Mouse (Mus musculus) cerebellum, postnatal 14 days (tissue): Measurements from ENCODE around the gene Amz1.

ENCODE experiments used
- DNase-seq, 2 experiments: peaks; one replicate each; pipeline ENCODE4 v3.0.0; 2021; ENCODE audit warnings: mixed read lengths in 2 of 2

Amz1 gene

GRCm38 (mm10) chr5:140726062-140726839 lies 2.3 kb downstream of the Amz1 start:
- peak; percentile 42 to 58 for DNase-seq

DNA sequence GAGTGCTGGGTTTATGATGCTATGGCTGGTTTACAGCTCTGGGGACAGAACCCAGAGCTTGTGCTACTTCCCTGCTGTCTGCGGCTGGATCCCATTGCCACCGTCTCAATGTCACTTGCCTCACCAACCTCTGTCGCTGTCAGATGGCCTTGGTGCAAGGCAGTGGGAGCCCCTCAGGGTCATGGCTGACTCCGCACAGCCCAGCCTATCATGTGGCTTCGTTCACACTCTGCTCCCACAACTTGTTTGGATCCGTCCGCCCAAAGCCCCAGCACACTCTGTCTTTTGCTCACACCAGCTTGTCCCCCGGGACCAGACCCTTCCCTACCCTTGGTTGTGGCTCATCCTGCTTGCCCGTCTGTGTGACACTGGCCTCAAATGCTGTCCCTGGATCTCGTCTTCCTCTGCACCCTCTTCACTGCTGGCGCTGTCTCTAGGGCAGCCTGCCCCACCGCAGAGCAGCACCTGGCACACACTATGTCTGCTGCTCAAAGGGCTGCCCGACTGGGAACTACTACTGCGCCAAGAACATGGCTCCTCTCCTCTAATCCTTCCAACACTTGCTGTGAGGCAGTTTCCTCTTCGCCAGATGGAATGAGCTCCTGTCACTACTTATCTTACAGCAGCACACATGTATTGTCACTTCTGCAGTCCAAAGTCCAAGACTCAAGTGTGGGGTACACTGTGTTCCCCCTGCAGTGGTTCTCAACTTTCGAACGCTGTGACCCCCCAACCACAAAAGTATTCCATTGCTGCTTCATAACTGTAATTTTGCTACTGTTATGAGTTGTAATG lies 3.2 kb downstream of the Amz1 start:
- DNase-seq: peak; percentile 33

GRCm38 (mm10) chr5:140731040-140731797 lies 7.3 kb downstream of the Amz1 start:
- DNase-seq: no peak

GRCm38 (mm10) chr5:140732195-140732594 lies 8.3 kb downstream of the Amz1 start:
- DNase-seq: no peak

- DNase-seq: no peak
Observed at GRCm38 (mm10) chr5:140733336-140733735, 9.4 kb downstream of the Amz1 start.

DNA sequence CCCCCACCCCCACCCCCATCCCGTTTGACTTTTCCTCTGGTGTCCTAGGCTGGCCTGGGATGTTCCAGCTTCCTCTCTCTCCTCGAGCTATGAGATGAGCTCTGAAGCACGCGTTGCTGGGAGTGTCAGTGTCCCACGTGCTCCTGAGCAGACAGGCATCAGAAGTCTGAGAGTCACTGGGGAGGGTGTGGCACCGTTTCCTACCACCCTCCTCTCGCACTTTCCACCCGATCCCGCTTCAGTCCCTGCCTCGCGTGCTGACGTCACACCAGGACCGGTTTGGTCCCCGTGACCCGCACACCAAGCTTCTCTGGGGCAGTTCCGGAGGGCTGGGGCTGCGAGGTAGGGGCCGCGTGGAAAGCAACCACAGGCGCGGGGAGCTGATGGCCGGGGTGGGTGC lies 11.4 kb downstream of the Amz1 start:
- DNase-seq: no peak

- DNase-seq: no peak
Observed at GRCm38 (mm10) chr5:140736166-140736565, 12.2 kb downstream of the Amz1 start.

DNA sequence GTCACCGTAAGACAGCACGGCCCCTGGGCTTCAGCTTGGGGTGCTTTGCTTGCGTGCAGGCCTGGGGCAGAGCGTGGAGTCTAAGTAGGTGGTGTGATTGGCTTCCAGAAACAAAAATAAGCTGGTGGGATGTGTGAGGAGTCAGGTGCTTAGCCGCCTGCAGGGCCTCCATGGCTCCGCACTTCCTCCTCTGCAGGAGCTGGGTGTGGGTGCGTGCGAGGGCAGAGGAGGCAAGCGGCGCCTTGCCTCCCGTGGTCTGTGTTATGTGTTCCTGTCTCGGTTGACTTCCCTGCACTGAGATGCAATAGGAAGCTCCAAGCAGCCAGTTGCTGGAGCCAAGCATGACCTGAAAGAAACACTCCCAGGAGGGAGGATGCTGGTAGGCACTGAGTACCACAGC lies 15.9 kb downstream of the Amz1 start:
- DNase-seq: no peak

DNA sequence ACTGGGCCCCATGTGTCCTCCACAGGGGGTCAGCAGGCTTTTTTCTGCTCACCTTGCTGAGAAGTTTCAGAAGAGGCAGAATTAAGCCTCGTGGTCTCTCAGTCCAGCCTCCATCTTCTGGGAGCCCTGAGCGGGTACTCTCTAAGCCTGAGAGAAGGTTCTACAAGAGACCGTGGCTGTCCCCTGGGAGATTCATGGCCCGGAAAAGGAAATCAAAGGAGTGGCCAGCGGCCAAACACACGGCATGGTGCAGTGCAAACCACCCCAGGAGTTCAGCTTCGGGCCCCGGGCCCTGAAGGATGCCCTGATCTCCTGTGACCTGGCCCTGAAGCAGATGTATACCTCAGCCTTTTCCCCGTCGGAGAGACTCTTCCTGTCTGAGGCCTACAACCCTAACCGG lies 17.1 kb downstream of the Amz1 start:
- DNase-seq: no peak

GRCm38 (mm10) chr5:140741877-140742276 lies 17.9 kb downstream of the Amz1 start:
- DNase-seq: no peak

DNA sequence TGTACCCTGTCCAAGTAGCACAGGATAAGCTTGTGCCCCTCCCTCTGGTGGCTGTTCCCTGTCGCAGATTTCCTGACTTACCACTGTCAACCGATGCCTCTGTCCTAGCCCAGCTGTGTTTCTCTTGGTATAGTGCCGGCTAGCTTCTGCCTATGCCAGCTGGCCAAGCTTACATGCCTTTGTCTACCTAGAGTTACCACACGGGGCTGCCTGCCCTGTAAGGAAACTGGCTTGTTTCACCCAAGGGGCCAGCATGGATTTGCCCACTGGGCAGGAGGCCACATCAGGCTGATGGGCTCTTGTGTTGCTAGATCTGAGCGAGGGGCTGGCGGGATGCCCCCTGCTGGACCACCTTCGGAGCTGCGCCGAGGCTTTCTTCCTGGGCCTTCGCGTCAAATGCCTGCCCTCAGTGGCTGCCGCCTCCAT lies 19.8 kb downstream of the Amz1 start:
- peak; percentile 29 to 56 for DNase-seq

DNA sequence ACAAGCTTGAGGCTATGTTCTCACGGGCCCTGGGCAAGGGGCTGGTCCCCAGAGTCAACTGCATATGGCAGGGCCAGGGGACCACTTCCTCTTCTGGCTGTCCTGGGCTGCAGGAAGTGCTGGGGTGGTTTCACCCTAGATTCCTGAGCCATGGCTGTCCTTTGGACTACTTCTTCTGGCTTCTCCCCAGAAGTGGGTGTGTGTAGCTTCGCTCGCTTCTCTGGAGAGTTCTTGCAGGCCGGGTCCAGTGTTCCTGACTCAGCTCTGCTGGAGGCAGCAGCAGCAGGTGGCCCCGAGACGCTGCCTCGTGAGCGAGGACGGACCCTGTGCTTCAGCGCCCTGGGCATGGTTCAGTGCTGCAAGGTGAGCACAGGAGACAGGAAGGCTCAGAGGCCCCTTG lies 24.5 kb downstream of the Amz1 start:
- no peak for DNase-seq

- peak; percentile 85 to 89 for DNase-seq
Observed at GRCm38 (mm10) chr5:140749062-140749875, 25.3 kb downstream of the Amz1 start.

DNA sequence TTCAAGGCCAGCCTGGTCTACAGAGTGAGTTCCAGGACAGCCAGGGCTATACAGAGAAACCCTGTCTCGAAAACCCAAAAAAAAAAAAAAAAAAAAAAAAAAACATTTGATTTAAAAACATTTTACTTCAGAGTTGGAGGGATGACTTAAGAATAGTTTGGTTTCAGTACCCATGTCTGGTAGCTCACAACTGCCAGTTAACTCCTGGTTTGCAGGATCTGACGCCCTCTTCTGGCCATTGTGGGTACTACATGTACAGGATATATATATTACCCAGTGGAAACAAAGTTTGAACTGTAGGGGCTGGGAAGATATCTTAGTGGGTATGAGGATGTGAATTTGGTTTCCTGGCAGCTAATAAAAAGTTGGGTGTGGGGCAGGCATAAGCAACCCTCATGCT lies 27.0 kb downstream of the Amz1 start:
- peak; percentile 42 to 75 for DNase-seq

DNA sequence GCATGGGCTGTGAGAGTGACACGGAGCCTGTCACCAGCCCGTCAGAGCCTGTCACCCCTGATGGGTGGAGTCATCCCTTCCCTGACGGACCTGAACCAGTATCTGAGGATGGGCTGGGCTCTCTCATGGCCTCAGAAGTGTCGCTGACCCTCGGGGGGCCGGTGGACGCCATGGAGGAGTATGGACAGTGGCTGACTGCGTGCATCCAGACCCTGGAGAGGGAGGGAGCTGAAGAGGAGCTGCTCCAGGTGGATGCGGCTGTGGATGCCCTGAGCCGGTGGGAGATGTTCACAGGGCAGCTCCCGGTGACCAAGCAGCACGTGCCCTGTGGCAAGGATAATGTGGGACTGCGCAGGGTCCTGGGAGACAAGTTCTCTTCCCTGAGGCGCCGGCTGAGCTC lies 28.1 kb downstream of the Amz1 start:
- no peak for DNase-seq

DNA sequence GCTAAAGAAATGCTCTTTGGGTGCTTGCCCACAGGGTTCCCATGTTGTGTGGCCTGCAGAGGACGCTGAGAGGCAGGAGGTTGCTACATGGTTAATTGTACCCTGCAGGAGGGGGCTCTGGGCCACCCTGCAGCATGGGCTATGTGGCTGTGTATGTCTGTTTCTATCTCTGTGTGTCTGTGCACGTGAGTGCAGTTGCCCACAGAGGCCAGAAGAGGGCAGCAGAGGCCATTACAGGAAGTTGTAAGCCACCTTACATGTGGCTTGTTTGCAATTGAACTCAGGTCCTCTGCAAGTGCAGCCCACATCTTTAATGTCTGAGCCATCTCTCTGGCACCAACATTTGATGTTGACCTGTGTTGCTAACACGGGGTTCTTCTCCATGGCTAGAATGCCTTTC lies 28.7 kb downstream of the Amz1 start:
- no peak for DNase-seq

- DNase-seq: no peak
Observed at GRCm38 (mm10) chr5:140753223-140753622, 29.3 kb downstream of the Amz1 start.

- no peak for DNase-seq
Observed at GRCm38 (mm10) chr5:140758864-140759263, 34.9 kb downstream of the Amz1 start.

GRCm38 (mm10) chr5:140762540-140762939 lies 38.6 kb downstream of the Amz1 start:
- DNase-seq: no peak

GRCm38 (mm10) chr5:140764921-140765613 lies 41.1 kb downstream of the Amz1 start:
- no peak for DNase-seq

- no peak for DNase-seq
Observed at GRCm38 (mm10) chr5:140766566-140766965, 42.6 kb downstream of the Amz1 start.

GRCm38 (mm10) chr5:140767704-140768141 lies 43.8 kb downstream of the Amz1 start:
- peak; percentile 65 to 78 for DNase-seq
